Mouse (Mus musculus): ENCODE measurements around the gene Rbfox1.

GRCm38 (mm10) chr16:7365878-7366277 lies 1480.7 kb downstream of the Rbfox1 start:
- TF ChIP-seq POLR2A (IDR thresholded peaks at IDR 0.05; ENCODE audit: insufficient read depth, low read depth, low read length) (no peak), CTCF (IDR thresholded peaks at IDR 0.05) (no peak), EP300 (IDR thresholded peaks at IDR 0.05; ENCODE audit: insufficient read depth, low read depth, low read length) (no peak)
